Mouse (Mus musculus): ENCODE measurements around the gene Cers4.

The Cers4 gene

GRCm38 (mm10) chr8:4492851-4493685, at the start of gene Cers4:
Gene Cers4 (plus strand): TSS chr8:4493026.
- DNase-seq (ENCODE audit: low spot score): peak; percentile 86

GRCm38 (mm10) chr8:4458165-4458564, 34.7 kb upstream of the Cers4 start:
- DNase-seq (ENCODE audit: low spot score): no peak

GRCm38 (mm10) chr8:4463061-4463460, 29.8 kb upstream of the Cers4 start:
- no peak for DNase-seq (ENCODE audit: low spot score)

- DNase-seq (ENCODE audit: low spot score): no peak
Measured at GRCm38 (mm10) chr8:4474419-4475187, 18.2 kb upstream of the Cers4 start.

- no peak for DNase-seq (ENCODE audit: low spot score)
Measured at GRCm38 (mm10) chr8:4481154-4481553, 11.7 kb upstream of the Cers4 start.

- no peak for DNase-seq (ENCODE audit: low spot score)
Measured at GRCm38 (mm10) chr8:4481586-4481985, 11.2 kb upstream of the Cers4 start.

- DNase-seq (ENCODE audit: low spot score): no peak
Measured at GRCm38 (mm10) chr8:4482501-4482900, 10.3 kb upstream of the Cers4 start.

GRCm38 (mm10) chr8:4483330-4483729, 9.5 kb upstream of the Cers4 start:
- peak; percentile 67 for DNase-seq (ENCODE audit: low spot score)

- peak; percentile 39 for DNase-seq (ENCODE audit: low spot score)
Measured at GRCm38 (mm10) chr8:4493686-4494440, 1.0 kb downstream of the Cers4 start.

- no peak for DNase-seq (ENCODE audit: low spot score)
Measured at GRCm38 (mm10) chr8:4495976-4496375, 3.1 kb downstream of the Cers4 start.

- no peak for DNase-seq (ENCODE audit: low spot score)
Measured at GRCm38 (mm10) chr8:4497610-4498009, 4.8 kb downstream of the Cers4 start.

GRCm38 (mm10) chr8:4505364-4505763, 12.5 kb downstream of the Cers4 start:
- DNase-seq (ENCODE audit: low spot score): no peak

- no peak for DNase-seq (ENCODE audit: low spot score)
Measured at GRCm38 (mm10) chr8:4507527-4507926, 14.7 kb downstream of the Cers4 start.

GRCm38 (mm10) chr8:4510824-4511223, 18.0 kb downstream of the Cers4 start:
- DNase-seq (ENCODE audit: low spot score): no peak

GRCm38 (mm10) chr8:4511429-4512115, 18.7 kb downstream of the Cers4 start:
- no peak for DNase-seq (ENCODE audit: low spot score)

- no peak for DNase-seq (ENCODE audit: low spot score)
Measured at GRCm38 (mm10) chr8:4512116-4512495, 19.3 kb downstream of the Cers4 start.

GRCm38 (mm10) chr8:4516162-4516561, 23.3 kb downstream of the Cers4 start:
- peak; percentile 58 for DNase-seq (ENCODE audit: low spot score)

- DNase-seq (ENCODE audit: low spot score): no peak
Measured at GRCm38 (mm10) chr8:4521472-4521871, 28.6 kb downstream of the Cers4 start.

- DNase-seq (ENCODE audit: low spot score): no peak
Measured at GRCm38 (mm10) chr8:4523525-4523924, 30.7 kb downstream of the Cers4 start.
